Mouse (Mus musculus) stomach, adult 2 months (tissue): Measurements from ENCODE around the gene Scgb2b19. TPM values are rescaled to one million over a fixed set of nuclear protein-coding genes. Genes with fewer than 3 reads are reported as not detected.

Experiments
- polyA plus RNA-seq: library from polyadenylated mRNA; depleted of rRNA; stranded (reverse); fragments of >200 nt; gene quantifications from 2 replicates; pipeline ENCODE4 v1.2.3, GENCODE M21; 2012; rRNA removed

Gene Scgb2b19
- polyA plus RNA-seq, result not detected in 2 replicates

DNA sequence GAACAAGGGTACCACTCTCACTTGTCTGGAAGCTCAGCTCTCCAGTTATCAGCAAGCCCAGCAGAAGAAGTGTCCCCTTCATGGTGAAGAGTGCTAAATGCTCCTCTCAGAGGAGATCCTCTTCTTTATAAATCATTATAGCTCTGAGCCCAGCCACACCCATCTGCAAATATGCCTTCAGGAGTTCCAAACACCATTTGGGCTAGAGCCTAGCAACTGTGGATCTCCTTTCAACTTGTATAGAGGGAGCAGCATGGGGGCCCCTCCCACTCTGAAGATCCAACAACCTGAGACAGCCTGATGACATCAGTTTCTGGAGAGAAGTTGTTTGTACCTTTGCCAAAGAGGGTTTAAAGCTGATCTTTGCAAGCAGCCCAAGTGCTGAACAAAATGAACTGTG lies at the start of gene Scgb2b19:
Scgb2b19 (minus strand) TSS at position 101 of the 400 bp plus-strand sequence.

GRCm38 (mm10) chr7:33286991-33287390 lies 6.9 kb upstream of the Scgb2b19 start, which contains the start of gene Scgb1b19:
Gene Scgb1b19 (plus strand): TSS chr7:33287291.

Other genes with a start within 250 kb of the Scgb2b19 start
- not detected in 2 replicates for gene Scgb2b17, start 223.8 kb downstream of the Scgb2b19 start, polyA plus RNA-seq
- not detected in 2 replicates for gene Scgb1b17, start 216.9 kb downstream of the Scgb2b19 start, polyA plus RNA-seq
- gene Scgb2b18, start 106.5 kb downstream of the Scgb2b19 start, polyA plus RNA-seq, result not detected in 2 replicates
- not detected in 2 replicates for gene Scgb1b18, start 94.8 kb downstream of the Scgb2b19 start, polyA plus RNA-seq
- gene Scgb1b19, start 7.0 kb upstream of the Scgb2b19 start, polyA plus RNA-seq, result not detected in 2 replicates
- gene Scgb2b20, start 86.0 kb upstream of the Scgb2b19 start, polyA plus RNA-seq, result not detected in 2 replicates
- not detected in 2 replicates for gene Scgb1b20, start 92.9 kb upstream of the Scgb2b19 start, polyA plus RNA-seq
- gene Scgb2b21, start 240.1 kb upstream of the Scgb2b19 start, polyA plus RNA-seq, result not detected in 2 replicates